Mouse (Mus musculus): Measurements from ENCODE around the gene Nr4a3.

- TF ChIP-seq EP300 (IDR thresholded peaks at IDR 0.05; ENCODE audit: insufficient read depth, low read depth, low read length) = no peak
- peak; percentile 55 for TF ChIP-seq CTCF (IDR thresholded peaks at IDR 0.05)
These were observed 71.2 kb downstream of the Nr4a3 start for GRCm38 (mm10) chr4:48116191-48116590.

Measured in heart, adult 2 months (tissue).